ENCODE assay signal across 17 mouse cellular contexts in the genomic region with DNA sequence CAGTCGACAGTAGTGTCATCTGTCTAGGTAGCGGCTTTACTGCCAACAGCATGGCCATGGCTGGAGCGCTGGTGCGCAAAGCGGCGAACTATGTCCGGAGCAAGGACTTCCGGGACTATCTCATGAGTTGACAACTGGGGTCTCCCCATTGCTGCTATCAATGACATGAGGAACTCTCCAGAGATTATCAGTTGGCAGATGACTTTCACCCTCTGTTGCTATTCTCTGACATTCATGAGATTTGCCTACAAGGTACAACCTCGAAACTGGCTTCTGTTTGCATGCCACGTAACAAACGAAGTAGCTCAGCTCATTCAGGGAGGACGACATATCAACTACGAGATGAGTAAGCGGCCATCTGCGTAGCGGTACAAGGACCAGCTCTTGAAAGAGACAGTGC.
"Had no signal": no experiment of that assay in that cellular context is flagged by ENCODE, and none has a peak within 500 bp of the region (broad histone marks: within the 10 kb centered on the region; RNA-seq: fewer than 3 reads in every experiment).

No protein-coding gene starts in this region.

- H3K9ac ChIP-seq: neural tube, embryonic 12.5 days; neural tube, embryonic 13.5 days; neural tube, embryonic 15.5 days; stomach, embryonic 15.5 days had no signal

- H3K4me2 ChIP-seq: neural tube, embryonic 12.5 days; neural tube, embryonic 13.5 days; neural tube, embryonic 15.5 days; stomach, embryonic 15.5 days had no signal

- H3K4me1 ChIP-seq: neural tube, embryonic 12.5 days; neural tube, embryonic 13.5 days; neural tube, embryonic 15.5 days; stomach, embryonic 15.5 days had no signal

- H3K27me3 ChIP-seq: neural tube, embryonic 12.5 days; neural tube, embryonic 13.5 days; neural tube, embryonic 15.5 days; stomach, embryonic 15.5 days had no signal

- H3K27ac ChIP-seq: neural tube, embryonic 12.5 days; neural tube, embryonic 13.5 days; neural tube, embryonic 15.5 days; stomach, embryonic 15.5 days; stomach, postnatal 0 days had no signal

- H3K9me3 ChIP-seq: neural tube, embryonic 12.5 days; neural tube, embryonic 13.5 days; neural tube, embryonic 15.5 days; stomach, embryonic 15.5 days had no signal

- H3K4me3 ChIP-seq: neural tube, embryonic 12.5 days; neural tube, embryonic 13.5 days; neural tube, embryonic 15.5 days; stomach, embryonic 15.5 days had no signal

- H3K36me3 ChIP-seq: neural tube, embryonic 12.5 days; neural tube, embryonic 13.5 days; neural tube, embryonic 15.5 days; stomach, embryonic 15.5 days had no signal

- DNase-seq: retina, postnatal 1 day; right cerebral cortex, adult 18-20 months; right cerebral cortex, postnatal 14 days; right cerebral cortex, postnatal 25 days; right cerebral cortex, postnatal 4 days; spleen, adult 18-20 months; thymus, adult 18-20 months; thymus, adult 2 months; thymus, postnatal 14 days; thymus, postnatal 25 days; thymus, postnatal 36 days; thymus, postnatal 4 days had no signal
